In genomic region chr15:98497631-98498030, GRCm38 (mm10) we compare ENCODE assay signal across 30 mouse cellular contexts. TPM values are rescaled to one million over a fixed set of nuclear protein-coding genes. Genes with fewer than 3 reads are reported as not detected.
"Had no signal": no experiment of that assay in that cellular context is flagged by ENCODE, and none has a peak within 500 bp of the region (broad histone marks: within the 10 kb centered on the region; RNA-seq: fewer than 3 reads in every experiment).

No protein-coding gene starts in this region.

- H3K4me1 ChIP-seq: limb, embryonic 12.5 days; limb, embryonic 15.5 days; lung, embryonic 15.5 days; megakaryocyte, embryonic 14.5 days; midbrain, embryonic 10.5 days; midbrain, embryonic 15.5 days; neural tube, embryonic 12.5 days; neural tube, embryonic 15.5 days had no signal

- H3K9ac ChIP-seq: limb, embryonic 12.5 days; limb, embryonic 15.5 days; liver, embryonic 14.5 days; liver, postnatal 0 days; lung, embryonic 15.5 days; midbrain, embryonic 15.5 days; neural tube, embryonic 12.5 days; neural tube, embryonic 15.5 days had no signal

- H3K9me3 ChIP-seq: limb, embryonic 12.5 days; limb, embryonic 15.5 days; lung, embryonic 15.5 days; midbrain, embryonic 10.5 days; midbrain, embryonic 15.5 days; neural tube, embryonic 12.5 days; neural tube, embryonic 15.5 days had no signal

- H3K4me3 ChIP-seq: limb, embryonic 12.5 days; limb, embryonic 15.5 days; lung, embryonic 15.5 days; megakaryocyte, embryonic 14.5 days; midbrain, embryonic 10.5 days; midbrain, embryonic 15.5 days; neural tube, embryonic 12.5 days; neural tube, embryonic 15.5 days had no signal

- DNase-seq: kidney, adult 18-20 months; kidney, adult 9 months; kidney, postnatal 14 days; kidney, postnatal 4 days; liver, postnatal 0 days; lung, postnatal 10 days; lung, postnatal 36 days; right cerebral cortex, adult 18-20 months; right cerebral cortex, postnatal 14 days; right cerebral cortex, postnatal 4 days; thymus, adult 18-20 months; thymus, postnatal 36 days had no signal

- H3K4me2 ChIP-seq: limb, embryonic 12.5 days; limb, embryonic 15.5 days; liver, embryonic 11.5 days; lung, embryonic 15.5 days; midbrain, embryonic 15.5 days; neural tube, embryonic 12.5 days; neural tube, embryonic 15.5 days had no signal

- H3K27ac ChIP-seq: limb, embryonic 12.5 days; limb, embryonic 15.5 days; liver, embryonic 14.5 days; lung, embryonic 15.5 days; midbrain, embryonic 10.5 days; midbrain, embryonic 15.5 days; neural tube, embryonic 12.5 days; neural tube, embryonic 15.5 days; stomach, postnatal 0 days had no signal

- H3K27me3 ChIP-seq: limb, embryonic 12.5 days; limb, embryonic 15.5 days; lung, embryonic 15.5 days; midbrain, embryonic 15.5 days; neural tube, embryonic 12.5 days; neural tube, embryonic 15.5 days had no signal

- H3K36me3 ChIP-seq: limb, embryonic 12.5 days; limb, embryonic 15.5 days; lung, embryonic 15.5 days; midbrain, embryonic 10.5 days; midbrain, embryonic 15.5 days; neural tube, embryonic 12.5 days; neural tube, embryonic 15.5 days had no signal

- ATAC-seq: liver, postnatal 0 days; midbrain, embryonic 15.5 days had no signal

RNA-seq across cellular contexts. Expression of gene Olfr279, which starts 5.4 kb away (rescaled TPM):
- total RNA-seq: layer of hippocampus, adult 18-20 months; left cerebral cortex, adult 18-20 months; left cerebral cortex, postnatal 25 days had no signal
- polyA plus RNA-seq: kidney, embryonic 16.5 days; limb, embryonic 12.5 days; limb, embryonic 15.5 days; liver, embryonic 11.5 days; liver, embryonic 14.5 days; liver, postnatal 0 days; lung, embryonic 15.5 days; midbrain, embryonic 10.5 days; midbrain, embryonic 15.5 days; neural tube, embryonic 12.5 days; neural tube, embryonic 15.5 days; stomach, embryonic 14.5 days; stomach, postnatal 0 days; urinary bladder, adult 2 months had no signal

RNA-seq across cellular contexts. Expression of gene Lalba, which starts 15.1 kb away (rescaled TPM):
- total RNA-seq: layer of hippocampus, adult 18-20 months; layer of hippocampus, postnatal 25 days; left cerebral cortex, adult 18-20 months; left cerebral cortex, postnatal 25 days had no signal
- polyA plus RNA-seq: liver, embryonic 11.5 days; liver, embryonic 14.5 days; liver, postnatal 0 days; midbrain, embryonic 15.5 days; neural tube, embryonic 12.5 days; neural tube, embryonic 15.5 days; stomach, embryonic 14.5 days; urinary bladder, adult 2 months had no signal

RNA-seq across cellular contexts. Expression of gene OR5BS1P, which starts 27.9 kb away (rescaled TPM):
- total RNA-seq: layer of hippocampus, adult 18-20 months; layer of hippocampus, postnatal 25 days; left cerebral cortex, adult 18-20 months; left cerebral cortex, postnatal 25 days had no signal
- polyA plus RNA-seq: kidney, embryonic 16.5 days; limb, embryonic 12.5 days; limb, embryonic 15.5 days; liver, embryonic 11.5 days; liver, embryonic 14.5 days; liver, postnatal 0 days; lung, embryonic 15.5 days; midbrain, embryonic 10.5 days; midbrain, embryonic 15.5 days; neural tube, embryonic 12.5 days; neural tube, embryonic 15.5 days; stomach, embryonic 14.5 days; stomach, postnatal 0 days had no signal

RNA-seq across cellular contexts. Expression of gene Olfr281, which starts 45.2 kb away (rescaled TPM):
- total RNA-seq: layer of hippocampus, adult 18-20 months; layer of hippocampus, postnatal 25 days; left cerebral cortex, adult 18-20 months; left cerebral cortex, postnatal 25 days had no signal
- polyA plus RNA-seq: kidney, embryonic 16.5 days; limb, embryonic 12.5 days; limb, embryonic 15.5 days; liver, embryonic 11.5 days; liver, embryonic 14.5 days; liver, postnatal 0 days; lung, embryonic 15.5 days; midbrain, embryonic 10.5 days; midbrain, embryonic 15.5 days; neural tube, embryonic 12.5 days; neural tube, embryonic 15.5 days; stomach, embryonic 14.5 days; stomach, postnatal 0 days; urinary bladder, adult 2 months had no signal
